Mouse (Mus musculus): ENCODE results near the gene Tapbpl.

DNA sequence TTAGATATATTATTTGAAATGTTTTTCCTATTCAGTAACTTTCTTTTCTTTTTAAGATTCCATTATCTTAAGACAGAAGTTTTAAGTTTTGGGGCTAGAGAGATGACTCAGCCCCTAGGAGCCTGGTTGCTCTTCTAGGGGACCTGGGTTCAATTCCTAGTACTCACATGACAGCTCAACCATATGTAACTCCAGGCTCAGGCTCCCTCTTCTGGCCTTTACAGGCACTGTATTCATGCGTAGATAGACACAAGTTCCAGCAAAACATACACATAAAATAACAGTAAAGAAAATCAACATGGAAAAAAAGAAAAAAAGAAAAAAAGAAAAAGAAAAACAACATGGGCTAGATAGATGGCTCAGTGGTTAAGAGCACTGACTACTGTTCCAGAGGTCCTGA, 21.2 kb downstream of the Tapbpl start:
- TF ChIP-seq CTCF (IDR thresholded peaks at IDR 0.05; ENCODE audit: borderline replicate concordance, insufficient read depth, low read depth, low read length) (no peak), POLR2A (IDR thresholded peaks at IDR 0.05; ENCODE audit: borderline replicate concordance, insufficient read depth, low read length) (no peak)
